Mouse (Mus musculus): ENCODE measurements around the gene Lclat1.

DNA sequence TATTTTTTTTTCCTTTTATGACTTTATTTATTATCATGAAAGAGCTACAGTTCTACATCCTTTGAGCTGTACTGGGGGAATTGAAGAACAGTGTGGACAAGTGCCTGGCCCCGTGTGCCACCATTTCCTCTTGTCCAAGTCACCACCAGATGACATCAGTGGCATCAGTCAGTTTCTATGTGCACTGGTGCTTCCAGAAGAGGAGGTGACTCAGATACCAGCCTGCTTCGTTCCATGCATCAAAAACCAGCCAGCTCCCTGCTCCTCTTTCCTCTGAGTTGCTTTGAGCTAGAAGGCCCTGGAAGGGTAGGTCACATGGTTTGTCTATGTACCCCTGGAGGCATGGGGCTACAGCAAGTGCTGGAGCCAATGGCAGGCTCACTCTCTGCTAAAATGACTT is 37.3 kb upstream of the Lclat1 start:
- TF ChIP-seq CTCF (IDR thresholded peaks at IDR 0.05; ENCODE audit: borderline replicate concordance, extremely low read depth, insufficient read depth, insufficient read length) (no peak), POLR2A (IDR thresholded peaks at IDR 0.05; ENCODE audit: borderline replicate concordance, extremely low read depth, insufficient read depth, insufficient read length, poor library complexity, severe bottlenecking) (no peak)
